Mouse (Mus musculus): Measurements from ENCODE around the gene Olfr504.
"Not testable (repeated sequence)": the region's sequence is repeated elsewhere in the genome, so short reads cannot be mapped to it uniquely, and the experiment has no call there.

The Olfr504 gene

GRCm38 (mm10) chr7:108565693-108566092, at the start of gene Olfr504:
Olfr504 (minus strand) TSS chr7:108565793.
- no peak for DNase-seq (ENCODE audit: low read depth)

GRCm38 (mm10) chr7:108614110-108614509, 48.5 kb upstream of the Olfr504 start:
- DNase-seq (ENCODE audit: low read depth): no peak

GRCm38 (mm10) chr7:108610487-108610886, 44.9 kb upstream of the Olfr504 start, which contains the start of gene Olfr506:
Olfr506 (plus strand) TSS chr7:108610787.
- no peak for DNase-seq (ENCODE audit: low read depth)

GRCm38 (mm10) chr7:108601916-108602315, 36.3 kb upstream of the Olfr504 start:
- DNase-seq (ENCODE audit: low read depth): not testable (repeated sequence)

- no peak for DNase-seq (ENCODE audit: low read depth)
Measured at GRCm38 (mm10) chr7:108589797-108590196, 24.2 kb upstream of the Olfr504 start.

- DNase-seq (ENCODE audit: low read depth): not testable (repeated sequence)
Measured at GRCm38 (mm10) chr7:108544227-108544626, 21.4 kb downstream of the Olfr504 start, which contains the start of gene Olfr503. Olfr503 (plus strand) TSS chr7:108544527.

GRCm38 (mm10) chr7:108542416-108542815, 23.2 kb downstream of the Olfr504 start:
- DNase-seq (ENCODE audit: low read depth): no peak

- no peak for DNase-seq (ENCODE audit: low read depth)
Measured at GRCm38 (mm10) chr7:108524965-108525364, 40.6 kb downstream of the Olfr504 start, which contains the start of gene Olfr502. Olfr502 (minus strand) TSS chr7:108525065.

Measured in naive thymus-derived CD4-positive, alpha-beta T cell, adult 2 months (primary cell).